Mouse (Mus musculus): ENCODE data around the gene Cry2. TPM values are rescaled to one million over a fixed set of nuclear protein-coding genes. Genes with fewer than 3 reads are reported as not detected.
A peak's percentile ranks its signal among the peaks of the same experiment; 100 is the strongest.

Cry2 gene
- polyA plus RNA-seq, 1 experiment, result 0.36 TPM

- Histone ChIP-seq H3K4me1 (ENCODE audit: control insufficient read depth) (peaks cover 23% of the 10 kb centered on the region), H3K9me3 (ENCODE audit: control insufficient read depth, low read length) (no peaks in the 10 kb centered on the region), H3K27me3 (ENCODE audit: control insufficient read depth) (peaks cover 59% of the 10 kb centered on the region), H3K4me3 (replicated peaks) (peak overlapping the region; percentile 51), H3K36me3 (ENCODE audit: control insufficient read depth) (no peaks in the 10 kb centered on the region; the same call in 1 of the 2 replicates)
- no peak for TF ChIP-seq GATA1 (IDR thresholded peaks at IDR 0.05; ENCODE audit: low read length)
- TF ChIP-seq TAL1 (IDR thresholded peaks at IDR 0.05; ENCODE audit: low read length), result no peak
Observed at GRCm38 (mm10) chr2:92370821-92371805, 62.7 kb downstream of the Cry2 start.

- peaks cover 59% of the 10 kb centered on the region for H3K27me3 ChIP-seq (ENCODE audit: control insufficient read depth)
- peaks cover 16% of the 10 kb centered on the region for H3K4me1 ChIP-seq (ENCODE audit: control insufficient read depth)
- H3K9me3 ChIP-seq (ENCODE audit: control insufficient read depth, low read length), result no peaks in the 10 kb centered on the region
- TF ChIP-seq TAL1 (IDR thresholded peaks at IDR 0.05; ENCODE audit: low read length) (no peak), GATA1 (IDR thresholded peaks at IDR 0.05; ENCODE audit: low read length) (no peak)
- H3K4me3 ChIP-seq (replicated peaks), result peak overlapping the region; percentile 51
- peaks cover 4% of the 10 kb centered on the region; the same call in 1 of the 2 replicates for H3K36me3 ChIP-seq (ENCODE audit: control insufficient read depth)
Observed at GRCm38 (mm10) chr2:92370375-92370774, 63.5 kb downstream of the Cry2 start.

GRCm38 (mm10) chr2:92367383-92368029 lies 66.3 kb downstream of the Cry2 start:
- no peak for TF ChIP-seq TAL1 (IDR thresholded peaks at IDR 0.05; ENCODE audit: low read length)
- TF ChIP-seq GATA1 (IDR thresholded peaks at IDR 0.05; ENCODE audit: low read length), result no peak
- Histone ChIP-seq H3K27me3 (ENCODE audit: control insufficient read depth) (peaks cover 45% of the 10 kb centered on the region), H3K9me3 (ENCODE audit: control insufficient read depth, low read length) (no peaks in the 10 kb centered on the region), H3K36me3 (ENCODE audit: control insufficient read depth) (peaks cover 5% of the 10 kb centered on the region; the same call in 1 of the 2 replicates), H3K4me1 (ENCODE audit: control insufficient read depth) (peaks cover 6% of the 10 kb centered on the region), H3K4me3 (replicated peaks) (no peak overlapping the region)

GRCm38 (mm10) chr2:92365568-92365967 lies 68.3 kb downstream of the Cry2 start:
- peaks cover 25% of the 10 kb centered on the region for H3K27me3 ChIP-seq (ENCODE audit: control insufficient read depth)
- H3K36me3 ChIP-seq (ENCODE audit: control insufficient read depth), result peaks cover 5% of the 10 kb centered on the region; the same call in 1 of the 2 replicates
- TF ChIP-seq GATA1 (IDR thresholded peaks at IDR 0.05; ENCODE audit: low read length) (no peak), TAL1 (IDR thresholded peaks at IDR 0.05; ENCODE audit: low read length) (no peak)
- H3K4me1 ChIP-seq (ENCODE audit: control insufficient read depth), result peaks cover 3% of the 10 kb centered on the region
- H3K9me3 ChIP-seq (ENCODE audit: control insufficient read depth, low read length), result no peaks in the 10 kb centered on the region
- no peak overlapping the region for H3K4me3 ChIP-seq (replicated peaks)

- Histone ChIP-seq H3K27me3 (ENCODE audit: control insufficient read depth) (peaks cover 11% of the 10 kb centered on the region), H3K4me3 (replicated peaks) (no peak overlapping the region), H3K9me3 (ENCODE audit: control insufficient read depth, low read length) (no peaks in the 10 kb centered on the region), H3K4me1 (ENCODE audit: control insufficient read depth) (peaks cover 3% of the 10 kb centered on the region), H3K36me3 (ENCODE audit: control insufficient read depth) (peaks cover 9% of the 10 kb centered on the region; the same call in 1 of the 2 replicates)
- TF ChIP-seq GATA1 (IDR thresholded peaks at IDR 0.05; ENCODE audit: low read length) (no peak), TAL1 (IDR thresholded peaks at IDR 0.05; ENCODE audit: low read length) (no peak)
Observed at GRCm38 (mm10) chr2:92364086-92364485, 69.8 kb downstream of the Cry2 start.

GRCm38 (mm10) chr2:92362571-92363228 lies 71.1 kb downstream of the Cry2 start:
- Histone ChIP-seq H3K36me3 (ENCODE audit: control insufficient read depth) (peaks cover 9% of the 10 kb centered on the region; the same call in 1 of the 2 replicates), H3K4me3 (replicated peaks) (no peak overlapping the region), H3K4me1 (ENCODE audit: control insufficient read depth) (peaks cover 3% of the 10 kb centered on the region), H3K9me3 (ENCODE audit: control insufficient read depth, low read length) (no peaks in the 10 kb centered on the region), H3K27me3 (ENCODE audit: control insufficient read depth) (peaks cover 4% of the 10 kb centered on the region; the same call in 1 of the 2 replicates)
- TF ChIP-seq GATA1 (IDR thresholded peaks at IDR 0.05; ENCODE audit: low read length) (no peak), TAL1 (IDR thresholded peaks at IDR 0.05; ENCODE audit: low read length) (no peak)

- Histone ChIP-seq H3K4me3 (replicated peaks) (no peak overlapping the region), H3K9me3 (ENCODE audit: control insufficient read depth, low read length) (no peaks in the 10 kb centered on the region), H3K27me3 (ENCODE audit: control insufficient read depth) (no peaks in the 10 kb centered on the region), H3K36me3 (ENCODE audit: control insufficient read depth) (peaks cover 11% of the 10 kb centered on the region), H3K4me1 (ENCODE audit: control insufficient read depth) (no peaks in the 10 kb centered on the region)
- no peak for TF ChIP-seq GATA1 (IDR thresholded peaks at IDR 0.05; ENCODE audit: low read length)
- TF ChIP-seq TAL1 (IDR thresholded peaks at IDR 0.05; ENCODE audit: low read length), result no peak
Observed at GRCm38 (mm10) chr2:92361795-92362194, 72.0 kb downstream of the Cry2 start.

GRCm38 (mm10) chr2:92360893-92361292 lies 73.0 kb downstream of the Cry2 start:
- no peaks in the 10 kb centered on the region for H3K27me3 ChIP-seq (ENCODE audit: control insufficient read depth)
- no peak overlapping the region for H3K4me3 ChIP-seq (replicated peaks)
- no peaks in the 10 kb centered on the region for H3K9me3 ChIP-seq (ENCODE audit: control insufficient read depth, low read length)
- peaks cover 11% of the 10 kb centered on the region for H3K36me3 ChIP-seq (ENCODE audit: control insufficient read depth)
- TF ChIP-seq GATA1 (IDR thresholded peaks at IDR 0.05; ENCODE audit: low read length) (no peak), TAL1 (IDR thresholded peaks at IDR 0.05; ENCODE audit: low read length) (no peak)
- no peaks in the 10 kb centered on the region for H3K4me1 ChIP-seq (ENCODE audit: control insufficient read depth)
